Mouse (Mus musculus) brain, embryonic 14.5 days (tissue): ENCODE results near the gene Pbx2.

ENCODE experiments used
- CTCF ChIP-seq: fragments of 200-500 bp; IDR thresholded peaks from 2 replicates; pipeline ENCODE4 v1.5.1; 2012; ENCODE audit warnings: inconsistent platforms, mild to moderate bottlenecking, moderate library complexity, borderline replicate concordance; ENCODE audit not compliant: insufficient read depth, insufficient read length; ENCODE audit errors: extremely low read depth
- POLR2A ChIP-seq: fragments of 200-500 bp; IDR thresholded peaks from 2 replicates; pipeline ENCODE4 v1.6.1; 2012; ENCODE audit warnings: mild to moderate bottlenecking, inconsistent platforms, borderline replicate concordance; ENCODE audit not compliant: poor library complexity, insufficient read depth, insufficient read length, severe bottlenecking; ENCODE audit errors: extremely low read depth

DNA sequence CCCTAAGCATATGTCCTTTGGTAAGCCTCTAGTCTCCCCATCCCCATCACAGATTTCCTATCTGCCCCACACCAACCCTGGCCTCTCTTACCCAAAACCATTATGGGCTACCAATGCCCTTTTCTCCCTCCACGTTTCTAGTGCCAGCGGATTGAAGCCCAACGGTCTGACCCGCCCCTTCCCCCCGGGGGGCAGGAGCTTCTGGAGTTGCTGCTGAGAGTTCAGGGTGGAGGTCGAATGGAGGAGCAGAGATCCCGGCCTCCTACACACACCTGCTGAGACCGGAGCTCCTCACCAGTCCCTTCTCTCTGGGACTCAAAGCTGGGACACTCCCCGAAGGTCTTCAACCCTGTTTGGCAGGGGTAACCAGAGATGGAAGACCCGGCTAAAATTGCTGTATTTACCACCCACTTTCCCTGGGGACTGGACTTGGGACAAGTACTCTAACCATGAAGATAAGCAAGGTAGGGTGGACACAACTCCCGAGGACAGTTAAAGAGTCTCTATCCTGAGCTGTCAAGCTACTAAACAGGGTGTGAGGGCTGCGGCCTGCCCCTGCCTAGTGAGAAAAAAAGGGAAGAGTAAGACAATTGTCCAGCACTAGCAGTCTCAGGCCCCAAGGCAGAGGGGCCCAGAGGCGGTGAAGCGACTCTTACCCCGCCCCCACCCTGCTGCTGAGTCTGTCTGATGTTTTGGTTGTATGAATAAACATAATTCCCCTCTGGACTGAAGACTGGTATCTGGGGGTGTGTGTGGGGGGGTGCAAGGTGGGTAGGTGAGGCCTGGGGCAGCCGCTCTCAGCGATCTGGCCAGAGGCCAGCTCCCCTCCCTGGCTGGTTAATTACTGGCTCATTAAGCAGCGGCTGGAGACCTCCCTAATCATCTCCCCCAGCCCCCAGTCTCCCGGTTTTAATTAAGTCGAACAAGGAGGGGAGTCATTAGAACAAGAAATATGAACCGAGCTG lies at the start of gene Pbx2:
- TF ChIP-seq POLR2A (no peak), CTCF (no peak)
